Mouse (Mus musculus) heart, postnatal 4 days (tissue): ENCODE data around the gene Nxf1. TPM values are rescaled to one million over a fixed set of nuclear protein-coding genes. Genes with fewer than 3 reads are reported as not detected.

ENCODE experiments used
- DNase-seq: peaks from one replicate; pipeline ENCODE4 v3.0.0; 2021
- total RNA-seq, 2 experiments: library from RNA; stranded (reverse); gene quantifications; 2 replicates each; pipeline ENCODE4 v1.2.3; 2021

Gene Nxf1
- total RNA-seq, 2 experiments from 2014 or later, result 82.1 to 86.1 TPM

DNA sequence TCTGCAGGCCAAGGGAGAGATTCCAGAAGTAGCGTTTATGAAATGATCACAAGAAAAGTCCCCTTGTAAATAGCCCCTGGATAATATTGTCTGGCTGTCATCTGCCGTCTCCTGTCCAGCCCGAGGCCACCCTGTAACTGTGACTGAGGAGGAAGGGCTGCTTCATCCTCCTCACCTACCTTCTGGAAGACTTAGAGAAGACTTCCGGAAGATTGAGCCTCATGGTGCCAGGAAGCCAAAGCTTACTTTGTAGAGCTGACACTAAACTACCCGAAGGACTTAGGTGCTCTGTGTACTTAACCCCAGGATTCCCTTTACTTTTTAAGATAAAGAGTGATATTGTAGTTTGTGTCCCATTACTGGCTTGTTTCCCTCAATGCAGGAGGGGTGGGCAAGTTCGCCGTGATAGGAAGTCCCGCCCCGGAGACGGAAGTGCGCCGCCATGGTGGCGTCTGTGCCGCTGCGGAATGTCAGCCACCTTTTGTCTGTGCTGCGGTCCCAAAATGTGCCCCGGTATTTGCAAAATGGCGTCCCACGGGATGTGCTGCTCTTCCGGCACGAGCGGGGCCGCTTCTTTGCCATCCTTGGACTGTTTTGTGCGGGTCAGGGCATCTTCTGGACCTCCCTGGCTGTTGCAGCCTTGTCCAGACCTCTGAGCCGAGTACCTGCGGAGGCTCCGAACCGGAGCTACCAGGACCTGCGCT is 13.8 kb downstream of the Nxf1 start, which contains the start of gene Tmem223:
Gene Tmem223, plus strand, starts transcription at position 430 of the 704 bp plus-strand sequence.
- DNase-seq, result peak; percentile 88

DNA sequence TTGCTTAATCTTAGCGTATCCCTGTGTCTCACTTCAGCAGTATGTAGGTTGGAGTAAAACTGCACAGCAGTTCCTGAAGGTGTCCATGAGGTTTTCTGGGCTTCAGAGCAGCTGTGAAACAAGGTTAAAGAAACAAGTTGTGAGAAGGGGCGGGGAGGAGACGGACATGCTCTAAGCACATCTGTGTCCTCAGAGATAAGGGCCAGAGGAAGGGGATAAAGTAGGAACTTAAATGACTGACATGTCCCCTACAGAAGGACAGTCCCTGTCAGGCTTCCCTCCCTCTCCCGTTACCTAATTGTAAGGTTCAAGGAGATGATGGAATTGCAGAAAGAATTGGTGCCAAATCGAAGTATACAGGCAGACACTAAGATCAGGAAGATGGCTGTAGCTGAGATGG is 16.1 kb downstream of the Nxf1 start:
- no peak for DNase-seq

DNA sequence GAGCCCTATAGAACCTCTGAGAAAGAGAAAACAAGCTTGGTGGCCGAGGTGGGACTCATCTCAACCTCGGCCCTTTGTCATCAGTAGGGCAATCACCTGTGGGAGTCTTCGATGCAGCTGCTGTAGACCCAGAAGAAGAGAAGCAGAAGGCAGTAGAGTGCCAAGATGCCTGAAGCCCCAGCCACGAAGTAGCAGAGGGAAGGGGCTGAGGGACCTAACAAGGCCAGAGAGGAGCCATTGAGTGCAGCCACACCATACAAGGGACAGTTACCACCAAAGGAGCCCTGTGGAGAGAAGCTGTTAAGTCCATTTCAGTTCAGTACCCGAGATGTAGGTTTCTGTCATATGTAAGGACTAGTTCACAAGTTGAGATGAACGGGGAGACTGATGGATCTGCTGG is 16.5 kb downstream of the Nxf1 start:
- DNase-seq, result no peak

DNA sequence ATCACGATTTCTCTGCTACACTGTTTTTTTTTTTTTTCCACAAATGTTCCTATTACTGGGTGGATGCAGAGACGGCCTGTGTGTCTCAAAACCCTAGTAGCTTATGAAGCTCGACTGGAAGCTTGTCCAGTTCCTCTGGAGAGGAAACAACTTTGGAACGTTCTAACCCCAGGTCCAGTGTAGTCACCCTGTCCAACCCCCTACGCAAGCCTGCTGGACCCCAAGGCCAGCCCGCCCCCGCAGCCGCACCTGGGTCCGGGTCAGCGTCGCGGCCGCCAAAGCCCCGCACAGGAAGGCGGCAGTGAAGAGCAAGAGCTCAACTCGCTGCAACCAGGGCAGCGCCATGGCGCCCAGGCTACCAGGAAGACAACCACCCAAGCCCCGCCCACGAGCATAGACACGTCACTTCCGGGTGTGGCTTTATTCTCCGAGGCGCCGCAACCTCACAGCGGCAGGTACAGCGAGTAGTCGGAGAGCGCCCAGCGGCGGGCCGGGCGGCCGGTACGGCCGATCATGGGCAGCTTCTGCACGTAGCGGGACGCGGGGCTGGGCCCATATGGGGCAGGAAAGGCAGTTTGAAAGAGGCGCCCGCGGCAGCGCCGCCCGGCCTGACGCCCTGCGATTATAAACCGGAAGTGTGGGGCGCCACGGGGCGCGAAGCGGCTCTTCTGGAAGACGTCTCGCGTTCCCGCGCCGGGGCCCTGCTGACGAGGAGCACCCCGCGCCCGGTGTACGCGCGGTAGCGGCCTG is 17.4 kb downstream of the Nxf1 start, which contains the start of gene Tmem179b:
Gene Tmem179b, minus strand, starts transcription at position 382 of the 750 bp plus-strand sequence.
- peak; percentile 97 for DNase-seq

DNA sequence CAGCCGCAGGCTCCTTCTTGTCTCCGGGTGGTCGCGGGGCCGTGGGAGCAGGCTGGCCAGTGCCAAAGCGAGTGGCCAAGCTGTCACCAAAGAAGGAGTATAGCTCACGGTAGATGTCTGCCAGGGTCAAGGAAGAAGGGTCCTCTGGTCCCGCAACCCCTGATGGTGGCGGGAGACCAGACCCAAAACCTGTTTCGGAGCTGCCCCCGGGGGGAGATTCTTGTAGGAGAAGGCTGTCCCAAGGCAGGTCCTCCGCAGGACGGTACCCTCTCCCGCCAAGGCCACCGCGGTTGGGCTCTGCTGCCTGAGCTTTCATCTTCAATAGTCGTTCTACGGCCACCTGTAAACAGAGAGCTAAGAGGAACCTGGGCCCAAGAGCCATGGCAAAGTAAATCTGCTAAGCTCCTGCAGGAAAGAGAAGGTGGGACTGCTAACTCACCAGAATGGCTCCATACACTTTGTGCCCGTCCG is 18.1 kb downstream of the Nxf1 start:
- DNase-seq, result no peak

DNA sequence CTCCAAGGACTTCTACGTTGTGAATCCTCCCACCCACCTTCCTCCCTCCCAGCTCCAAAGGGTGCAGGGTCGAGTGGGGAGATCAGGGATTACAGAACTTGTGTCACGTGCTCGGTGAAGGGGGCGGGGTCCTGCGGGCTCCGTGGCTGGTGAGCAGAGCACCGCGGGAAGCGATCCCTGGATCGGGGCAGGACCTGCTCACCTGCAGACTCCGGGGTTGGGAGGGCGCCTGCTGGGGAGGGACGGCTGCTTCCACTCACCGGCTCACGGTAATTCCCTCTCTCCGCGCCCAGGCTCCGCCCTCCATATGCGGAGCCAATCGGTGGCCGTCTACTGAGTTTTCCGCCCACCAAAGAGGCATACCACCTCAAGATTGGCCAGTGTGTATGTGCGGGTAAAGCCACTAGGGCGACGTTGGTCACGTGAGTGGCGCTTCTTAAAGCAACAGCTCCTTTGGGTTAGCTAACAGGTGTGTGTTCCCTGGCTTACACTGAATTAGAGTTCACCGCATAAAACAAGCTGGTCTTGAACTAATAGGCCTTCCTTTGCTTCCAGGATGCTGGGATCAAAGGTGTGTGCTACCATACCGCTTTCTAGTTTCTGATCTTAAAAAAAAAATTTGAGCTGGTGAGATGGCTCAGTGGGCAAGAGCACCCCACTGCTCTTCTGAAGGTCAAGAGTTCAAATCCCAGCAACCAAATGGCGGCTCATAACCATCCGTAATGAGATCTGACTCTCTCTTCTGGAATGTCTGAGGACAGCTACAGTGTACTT is 29.3 kb downstream of the Nxf1 start, which contains the start of gene Taf6l:
Gene Taf6l, minus strand, starts transcription at position 410 of the 774 bp plus-strand sequence.
- peak; percentile 90 for DNase-seq

DNA sequence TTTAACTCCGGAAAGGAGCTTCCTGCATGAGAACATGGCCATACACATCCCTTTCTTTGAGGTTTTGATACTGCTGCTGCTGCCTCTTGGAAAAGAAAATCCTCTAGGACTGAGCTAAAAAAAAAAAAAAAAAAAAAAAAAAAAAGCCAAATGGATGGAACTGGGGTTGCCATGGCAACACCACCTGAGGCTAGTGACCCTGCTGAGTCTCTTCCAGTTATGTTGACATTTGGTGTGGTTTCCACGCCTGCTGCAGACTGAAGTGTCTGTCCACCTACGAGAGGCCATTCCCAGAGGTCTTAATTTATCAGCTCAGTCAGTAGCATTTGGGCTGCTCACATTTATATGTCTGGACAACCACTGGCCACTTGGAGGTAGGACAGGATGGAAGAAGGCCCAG is 31.6 kb downstream of the Nxf1 start:
- no peak for DNase-seq

DNA sequence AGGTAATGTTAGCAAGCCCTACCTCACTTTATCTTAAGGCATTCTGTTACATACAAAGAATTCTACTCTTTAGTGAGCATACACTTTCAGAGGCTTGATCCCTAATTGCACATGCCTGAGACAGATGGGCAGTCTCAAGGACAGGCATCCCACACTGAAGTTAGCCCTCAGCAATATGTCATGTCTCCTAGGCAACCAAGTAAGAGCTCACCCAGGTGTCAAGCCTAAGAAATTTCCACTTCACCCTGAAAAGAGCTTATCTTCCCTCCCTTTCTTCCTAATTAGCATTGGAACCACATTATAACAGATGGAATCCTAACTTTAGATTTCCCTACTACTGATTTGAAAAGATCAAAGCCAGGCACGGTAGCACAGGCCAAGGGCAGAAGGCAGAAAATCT is 32.3 kb downstream of the Nxf1 start:
- no peak for DNase-seq

DNA sequence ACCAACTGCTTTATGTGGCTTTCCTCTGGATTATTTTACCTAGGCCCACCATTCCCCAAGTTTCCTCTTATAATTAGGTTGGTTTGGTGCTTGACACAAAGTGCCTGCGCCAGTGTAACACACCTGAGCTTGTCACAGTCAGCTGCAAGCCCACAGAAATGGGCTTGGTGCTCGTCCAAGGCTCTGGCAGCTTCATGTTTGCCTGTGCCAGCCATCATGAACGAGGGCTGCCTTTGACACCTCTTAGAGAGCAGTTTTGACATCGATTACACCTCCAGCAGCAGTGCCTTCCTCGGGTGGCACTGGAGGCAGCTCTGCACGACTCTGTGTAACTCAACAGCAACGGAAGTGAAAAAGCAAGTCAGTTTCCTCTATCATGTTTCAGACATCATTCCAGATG is 33.3 kb downstream of the Nxf1 start:
- DNase-seq, result no peak

DNA sequence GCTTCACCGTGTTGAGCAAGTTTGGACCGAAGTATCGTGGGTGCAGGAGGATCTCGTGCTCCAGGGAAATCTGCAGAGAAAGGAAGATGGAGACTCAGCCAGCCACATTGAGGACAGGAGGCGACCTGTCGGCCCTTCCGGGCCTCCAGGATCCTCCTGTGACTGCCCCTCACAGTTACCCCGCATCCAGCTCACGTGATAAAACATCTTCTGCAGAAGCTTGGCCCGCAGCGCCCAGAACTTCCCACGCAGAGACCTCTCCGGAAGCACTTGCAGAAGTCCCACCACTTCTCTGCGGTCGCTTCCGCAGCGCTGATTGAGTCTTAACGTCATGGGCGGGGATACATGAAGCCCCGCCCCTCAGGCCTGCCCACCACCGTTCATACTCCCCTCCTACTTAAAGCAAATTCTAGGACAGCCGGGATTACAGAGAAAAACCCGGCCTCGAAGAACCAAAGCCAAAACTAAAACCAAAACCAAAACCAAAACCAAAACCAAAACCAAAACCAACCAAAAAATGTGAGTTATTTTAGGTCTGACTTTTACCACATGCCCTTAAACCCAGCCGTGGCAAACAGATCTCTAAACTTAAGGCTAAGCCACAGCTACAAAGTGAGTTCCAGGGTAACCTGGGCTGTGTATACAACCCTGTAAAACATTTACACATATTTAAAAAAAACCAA is 41.5 kb downstream of the Nxf1 start, which contains the start of gene Polr2g:
Gene Polr2g, minus strand, starts transcription at position 314 of the 683 bp plus-strand sequence.
- peak; percentile 92 for DNase-seq

DNA sequence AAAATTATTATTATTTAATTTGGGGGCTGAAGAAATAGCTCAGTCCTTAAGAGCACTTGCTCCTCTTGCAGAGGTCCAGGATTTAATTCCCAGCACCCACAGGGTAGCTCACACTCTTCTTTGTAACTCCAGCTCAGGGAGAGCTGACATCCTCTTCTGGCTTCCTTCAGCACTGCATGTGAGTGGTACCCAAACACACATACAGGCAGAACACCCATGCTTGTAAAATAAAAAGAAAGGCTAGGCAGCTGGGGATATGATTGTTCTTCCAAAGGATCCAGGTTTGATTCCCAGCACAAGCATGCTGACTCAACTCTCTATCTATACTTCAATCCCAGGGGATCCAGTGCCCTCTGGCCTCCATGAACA is 42.1 kb downstream of the Nxf1 start:
- no peak for DNase-seq

DNA sequence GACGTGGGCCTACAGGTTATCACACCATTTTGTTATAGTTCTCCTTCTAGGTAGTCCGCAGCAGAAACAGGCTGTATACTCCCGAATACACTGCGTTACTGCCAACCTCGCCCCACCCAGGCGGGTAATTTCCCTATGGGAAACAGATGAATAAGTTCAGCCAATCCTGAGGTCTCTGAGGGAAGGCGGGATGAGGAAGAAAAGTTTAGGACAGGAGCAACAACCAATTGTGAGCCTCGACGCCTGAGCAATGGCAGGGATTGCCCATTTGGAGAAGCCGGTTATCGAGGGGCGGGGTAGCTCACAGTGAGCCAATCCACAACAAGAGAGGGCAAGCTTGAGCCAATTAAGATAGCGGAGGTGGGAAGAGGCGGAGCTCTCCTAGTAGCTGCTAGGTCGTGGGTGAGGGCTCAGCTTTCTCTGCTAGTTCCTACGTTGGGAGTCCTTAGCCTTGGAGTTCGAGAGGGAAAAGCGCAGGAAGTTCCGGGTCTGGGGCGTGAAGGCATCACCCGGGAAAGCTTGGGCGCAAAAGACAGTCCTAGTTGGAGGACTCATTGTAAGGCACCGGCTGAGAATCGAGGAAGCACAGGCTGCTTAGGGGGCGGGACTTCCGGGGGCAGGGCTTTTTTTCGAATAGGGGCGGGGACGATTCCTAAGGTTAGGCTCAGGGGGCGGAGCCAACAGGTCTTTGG is 45.4 kb downstream of the Nxf1 start, which contains the start of gene Zbtb3:
Gene Zbtb3, plus strand, starts transcription at position 426 of the 692 bp plus-strand sequence.
- DNase-seq, result peak; percentile 93

DNA sequence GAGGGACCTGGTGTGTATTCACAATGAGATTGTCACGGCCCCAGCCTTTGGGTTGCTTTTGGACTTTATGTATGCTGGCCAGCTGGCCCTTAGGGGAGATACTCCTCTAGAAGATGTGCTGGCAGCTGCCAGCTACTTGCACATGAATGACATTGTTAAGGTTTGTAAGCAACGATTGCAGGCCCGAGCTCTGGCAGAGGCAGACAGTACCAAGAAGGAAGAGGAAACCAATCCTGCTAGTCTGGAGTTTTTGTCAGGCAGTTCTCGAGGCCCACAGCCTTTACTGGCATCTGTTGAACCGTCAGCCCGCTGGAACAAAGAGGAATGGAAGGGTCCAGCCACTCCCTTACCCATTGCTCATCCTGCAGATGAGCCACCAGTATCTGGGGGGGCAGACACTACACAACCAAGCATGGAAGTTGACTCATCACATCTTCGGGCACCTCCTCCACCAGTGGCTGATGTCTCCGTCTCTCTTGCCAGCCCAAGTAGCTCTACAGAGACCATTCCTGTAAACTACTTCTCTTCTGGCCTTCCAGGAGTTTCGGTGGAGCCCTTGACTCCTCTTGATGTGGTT is 46.4 kb downstream of the Nxf1 start:
- no peak for DNase-seq

DNA sequence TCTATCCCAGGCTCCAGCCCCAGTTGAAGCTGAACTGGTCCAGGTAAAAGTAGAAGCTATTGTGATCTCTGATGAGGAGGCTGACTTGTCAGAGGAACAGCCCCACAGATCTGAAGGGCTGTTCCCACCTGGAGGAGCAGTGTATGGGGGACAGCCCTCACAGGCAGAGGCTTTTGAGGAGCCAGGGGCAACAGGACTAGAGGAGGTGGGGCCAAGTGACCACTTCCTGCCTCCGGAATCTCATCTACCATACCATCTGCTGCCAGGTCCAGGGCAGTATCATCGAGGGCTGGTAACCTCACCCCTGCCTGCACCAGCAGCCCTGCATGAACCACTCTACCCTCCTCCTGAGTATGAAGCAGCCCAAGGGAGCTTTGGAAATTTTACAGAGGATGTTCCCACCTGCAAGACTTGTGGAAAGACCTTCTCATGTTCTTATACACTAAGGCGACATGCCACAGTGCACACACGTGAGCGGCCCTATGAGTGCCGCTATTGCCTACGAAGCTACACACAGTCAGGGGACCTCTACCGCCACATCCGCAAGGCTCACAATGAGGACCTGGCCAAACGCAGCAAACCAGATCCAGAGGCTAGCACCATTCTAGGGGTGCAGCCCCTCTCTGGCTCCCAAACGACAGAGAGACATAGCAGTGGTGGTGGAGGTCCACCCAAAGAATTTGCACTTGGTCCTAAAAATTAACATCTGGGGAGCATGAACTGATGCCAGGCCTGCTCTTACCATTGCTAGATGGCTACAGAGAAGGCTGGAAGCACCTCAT is 47.2 kb downstream of the Nxf1 start:
- no peak for DNase-seq

DNA sequence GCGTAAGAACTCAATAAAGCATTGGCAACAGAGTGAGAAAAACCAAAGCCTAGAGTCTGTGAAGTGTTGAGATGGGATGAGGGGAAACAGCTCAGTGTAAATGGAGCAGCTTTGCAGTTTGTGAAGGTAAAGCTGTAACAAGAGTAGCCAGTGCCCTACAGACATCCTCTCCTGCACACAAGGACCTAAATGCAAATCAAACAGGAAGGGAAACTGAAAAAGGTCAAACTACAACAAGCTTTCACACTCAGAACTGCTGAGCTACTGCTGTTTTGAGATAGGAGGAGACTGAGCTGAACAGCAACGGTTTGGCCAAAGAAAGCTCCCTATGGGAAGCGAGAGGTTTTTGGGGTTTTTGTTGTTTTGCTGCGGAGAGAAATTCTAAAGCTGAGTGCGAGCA is 49.9 kb downstream of the Nxf1 start:
- no peak for DNase-seq

DNA sequence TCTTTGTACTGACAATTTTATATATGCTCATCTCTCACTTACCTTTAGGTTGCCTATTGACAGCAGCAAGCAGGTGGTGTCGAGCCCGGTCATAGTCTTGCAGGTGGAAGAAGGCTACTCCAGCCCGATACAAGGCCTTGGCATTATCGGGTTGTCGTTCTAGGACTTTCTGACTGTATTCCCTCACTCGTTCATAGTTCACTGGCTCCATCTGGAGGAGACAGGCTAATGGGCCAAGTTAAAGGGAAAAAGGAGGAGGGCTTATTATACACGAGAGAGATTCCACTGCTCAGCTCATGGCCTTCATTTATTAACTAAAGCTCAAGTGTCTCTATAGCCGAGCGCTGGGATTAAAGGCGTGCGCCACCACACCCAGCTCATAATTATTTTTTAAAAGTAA is 58.9 kb downstream of the Nxf1 start:
- DNase-seq, result no peak

DNA sequence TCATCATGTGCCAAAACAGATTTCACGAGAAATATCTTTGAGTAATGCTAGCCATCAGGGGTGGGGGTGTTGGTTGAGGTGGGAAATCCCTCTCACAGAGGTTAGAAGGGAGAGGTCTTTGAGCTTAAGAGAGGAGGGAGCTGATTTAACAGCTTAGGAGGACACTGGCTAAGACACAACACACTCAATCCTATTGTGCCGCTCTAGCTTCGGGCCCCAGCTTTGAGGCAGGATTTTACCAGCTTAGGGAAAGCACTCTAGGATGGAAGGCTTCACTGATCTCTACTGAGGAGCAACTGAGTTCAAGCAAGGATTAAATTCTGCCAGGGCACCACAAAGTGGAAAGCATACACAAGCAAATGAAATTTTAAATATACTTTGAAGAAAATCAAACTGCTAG is 60.1 kb downstream of the Nxf1 start:
- DNase-seq, result no peak

DNA sequence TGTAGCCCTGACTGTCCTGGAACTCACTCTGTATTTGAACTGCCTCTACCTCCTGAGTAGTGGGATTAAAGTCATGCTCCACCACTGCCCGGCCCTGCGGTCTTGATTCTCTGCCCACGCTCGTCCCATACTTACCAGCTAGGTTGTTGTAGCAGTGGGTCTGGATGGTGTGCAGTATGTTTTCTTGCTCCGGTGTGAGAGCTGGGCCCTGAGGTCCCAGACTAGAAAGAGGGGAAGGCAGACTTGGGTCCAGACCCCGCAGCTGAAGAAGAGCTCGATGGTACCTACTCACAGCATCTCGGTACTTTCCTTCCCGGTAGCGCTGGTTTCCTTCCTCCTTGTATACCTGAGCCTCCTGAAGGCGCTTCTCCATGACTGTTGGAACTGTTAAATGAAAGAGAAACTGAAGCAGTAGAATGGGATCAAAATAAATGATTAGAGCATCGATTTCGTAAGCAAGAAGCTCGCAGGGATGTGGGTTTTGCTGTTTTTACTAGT is 61.5 kb downstream of the Nxf1 start:
- no peak for DNase-seq

DNA sequence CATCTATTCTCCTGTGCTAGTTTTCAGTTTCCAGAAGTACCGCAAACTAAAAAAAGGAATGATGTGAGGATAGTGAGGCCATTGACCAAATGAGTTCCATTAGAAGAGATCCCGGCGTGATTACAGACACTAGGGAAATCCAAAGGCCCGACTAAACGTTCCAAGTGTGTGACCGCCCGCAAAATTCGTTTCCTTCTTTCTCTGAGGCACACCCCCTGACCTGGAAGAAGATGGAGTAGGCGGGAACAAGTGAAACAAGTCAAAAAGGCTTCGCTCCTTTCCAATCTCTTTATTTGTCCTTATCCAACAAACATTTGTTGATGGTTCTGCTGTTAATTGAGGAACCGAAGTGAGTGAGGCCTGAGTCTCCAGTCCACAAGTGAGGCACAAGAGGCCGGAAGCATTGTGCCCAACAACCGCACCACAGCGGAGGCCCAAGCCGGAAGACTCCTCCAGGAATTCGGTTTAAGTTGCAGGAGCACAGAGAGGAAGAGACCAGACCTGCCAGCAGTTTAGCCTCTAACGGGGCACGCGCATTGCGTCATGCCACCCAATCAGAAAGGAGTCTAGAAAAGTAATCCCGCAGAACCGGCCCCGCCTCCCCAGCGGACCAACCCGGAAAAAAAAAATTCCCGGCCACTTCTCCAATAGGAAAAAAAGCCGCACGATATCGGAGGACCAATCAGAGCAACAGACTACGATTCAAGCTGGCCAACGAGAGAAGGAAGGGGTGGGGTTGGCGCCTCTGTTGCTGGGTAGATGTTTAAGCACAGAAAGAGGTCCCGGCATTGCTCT is 62.1 kb downstream of the Nxf1 start, which contains the start of gene Ttc9c:
Gene Ttc9c, minus strand, starts transcription at position 533 of the 795 bp plus-strand sequence.
- DNase-seq, result peak; percentile 96
